Mouse (Mus musculus): Measurements from ENCODE around the gene Tbxa2r. TPM values are rescaled to one million over a fixed set of nuclear protein-coding genes. Genes with fewer than 3 reads are reported as not detected.

Gene Tbxa2r
- total and polyA plus RNA-seq, 3 experiments, result 0.12 to 0.30 (median 0.13) TPM

GRCm38 (mm10) chr10:81342686-81343505, 14.4 kb downstream of the Tbxa2r start, which contains the start of gene Gipc3:
TSS of gene Gipc3 (minus strand) at chr10:81343266.
- Histone ChIP-seq H3K27ac (ENCODE audit: insufficient read depth, low read depth) (no peak within 1 kb of the TSS), H3K4me2 (ENCODE audit: insufficient read depth, low read depth, poor library complexity, severe bottlenecking) (peak within 1 kb of the TSS; percentile 98), H3K9ac (ENCODE audit: insufficient read depth, low read depth) (peak within 1 kb of the TSS; percentile 34), H3K4me1 (ENCODE audit: control insufficient read depth in 1 of 2, insufficient read depth in 2 of 2) (peaks cover 0 to 25% of the 10 kb centered on the region in 2 experiments; a peak in 2 of 4 replicates), H3K36me3 (replicated peaks in 1 of 2; ENCODE audit: control insufficient read depth in 1 of 2, insufficient read depth in 1 of 2, low read length in 1 of 2) (peaks cover 16 to 27% of the 10 kb centered on the region in 2 experiments), H3K4me3 (replicated peaks in 1 of 3; ENCODE audit: low read depth in 2 of 3, low read length in 2 of 3, poor library complexity in 1 of 3) (peak within 1 kb of the TSS; percentile 15 to 55 (median 41)), H3K9me3 (replicated peaks; ENCODE audit: low read length) (no peaks in the 10 kb centered on the region), H3K27me3 (replicated peaks) (peaks cover 24% of the 10 kb centered on the region), H3K79me2 (replicated peaks; ENCODE audit: control insufficient read depth, extremely low read depth, insufficient read depth, poor library complexity, severe bottlenecking) (no peaks in the 10 kb centered on the region)
- TF ChIP-seq ETS1 (conservative IDR thresholded peaks at IDR 0.05; ENCODE audit: low read depth, low read length), result 0 out of 2 replicates have a peak, but pooled peaks have one; percentile 14
- TF ChIP-seq MAFK (IDR thresholded peaks at IDR 0.05; ENCODE audit: insufficient replicate concordance, low read length), result no peak
- TF ChIP-seq USF2 (conservative IDR thresholded peaks at IDR 0.05; ENCODE audit: low read depth, low read length), result no peak
- no peak for TF ChIP-seq EP300 (IDR thresholded peaks at IDR 0.05; ENCODE audit: low read length)
- no peak for TF ChIP-seq MXI1 (IDR thresholded peaks at IDR 0.05; ENCODE audit: low read depth, low read length)
- TF ChIP-seq ZNF384 (IDR thresholded peaks at IDR 0.05; ENCODE audit: low read depth, low read length), result no peak
- peak; percentile 25; the same call in 1 of the 2 replicates for TF ChIP-seq MAZ (IDR thresholded peaks at IDR 0.05; ENCODE audit: low read depth, low read length)
- TF ChIP-seq POLR2A (IDR thresholded peaks at IDR 0.05; ENCODE audit: low read depth, low read length), result no peak
- TF ChIP-seq HCFC1 (IDR thresholded peaks at IDR 0.05; ENCODE audit: low read depth, low read length), result no peak; the same call in 1 of the 2 replicates
- peak; percentile 51; the same call in 1 of the 2 replicates for TF ChIP-seq TCF12 (IDR thresholded peaks at IDR 0.05; ENCODE audit: low read depth, low read length)
- TF ChIP-seq CHD2 (IDR thresholded peaks at IDR 0.05; ENCODE audit: low read length), result no peak
- no peak for TF ChIP-seq NRF1 (IDR thresholded peaks at IDR 0.05; ENCODE audit: low read depth, low read length)
- TF ChIP-seq MEF2A (IDR thresholded peaks at IDR 0.05; ENCODE audit: borderline replicate concordance, low read depth, low read length), result 0 out of 2 replicates have a peak, but pooled peaks have one; percentile 16
- TF ChIP-seq SIN3A (IDR thresholded peaks at IDR 0.05; ENCODE audit: low read length), result no peak
- TF ChIP-seq CHD1 (IDR thresholded peaks at IDR 0.05; ENCODE audit: low read depth, low read length), result no peak
- no peak for TF ChIP-seq CTCF (conservative IDR thresholded peaks at IDR 0.05 in 1 of 2, IDR thresholded peaks at IDR 0.05 in 1 of 2; ENCODE audit: low read depth in 2 of 2, low read length in 2 of 2)
- peak; percentile 94 for TF ChIP-seq UBTF (IDR thresholded peaks at IDR 0.05; ENCODE audit: low read depth, low read length)
- TF ChIP-seq SMC3 (IDR thresholded peaks at IDR 0.05; ENCODE audit: low read depth, low read length), result no peak
- TF ChIP-seq JUN (IDR thresholded peaks at IDR 0.05; ENCODE audit: insufficient read depth, low read depth, low read length), result no peak
- TF ChIP-seq PAX5 (IDR thresholded peaks at IDR 0.05; ENCODE audit: low read length), result no peak
- no peak for TF ChIP-seq KAT2A (IDR thresholded peaks at IDR 0.05; ENCODE audit: insufficient replicate concordance, low read length)
- no peak for TF ChIP-seq RAD21 (IDR thresholded peaks at IDR 0.05; ENCODE audit: low read depth, low read length)
- TF ChIP-seq ZKSCAN1 (IDR thresholded peaks at IDR 0.05; ENCODE audit: borderline replicate concordance, low read depth, low read length), result no peak
- no peak for TF ChIP-seq USF1 (IDR thresholded peaks at IDR 0.05; ENCODE audit: low read depth, low read length)
- TF ChIP-seq ELF1 (IDR thresholded peaks at IDR 0.05; ENCODE audit: low read depth, low read length), result 0 out of 2 replicates have a peak, but pooled peaks have one; percentile 12
- no peak for TF ChIP-seq ZMIZ1 (IDR thresholded peaks at IDR 0.05; ENCODE audit: low read depth, low read length)
- no peak for TF ChIP-seq ZC3H11A (IDR thresholded peaks at IDR 0.05; ENCODE audit: low read depth, low read length)
- no peak for TF ChIP-seq MYC (IDR thresholded peaks at IDR 0.05; ENCODE audit: low read depth, low read length)
- TF ChIP-seq BHLHE40 (IDR thresholded peaks at IDR 0.05; ENCODE audit: low read depth, low read length), result no peak
- no peak for TF ChIP-seq GABPA (IDR thresholded peaks at IDR 0.05; ENCODE audit: insufficient replicate concordance, low read depth, low read length)
- TF ChIP-seq POLR2AphosphoS2 (IDR thresholded peaks at IDR 0.05; ENCODE audit: low read depth, low read length), result no peak
- no peak for TF ChIP-seq JUND (conservative IDR thresholded peaks at IDR 0.05; ENCODE audit: low read depth, low read length)
- peak; percentile 46; the same call in 1 of the 2 replicates for TF ChIP-seq IRF4 (IDR thresholded peaks at IDR 0.05; ENCODE audit: low read depth, low read length)
- TF ChIP-seq TBP (conservative IDR thresholded peaks at IDR 0.05; ENCODE audit: low read depth, low read length), result no peak
- no peak for TF ChIP-seq NELFE (IDR thresholded peaks at IDR 0.05; ENCODE audit: low read depth, low read length)
- TF ChIP-seq MAX (IDR thresholded peaks at IDR 0.05; ENCODE audit: low read length), result no peak
- TF ChIP-seq E2F4 (IDR thresholded peaks at IDR 0.05; ENCODE audit: insufficient replicate concordance, low read depth, low read length), result no peak
- TF ChIP-seq RCOR1 (conservative IDR thresholded peaks at IDR 0.05; ENCODE audit: low read depth, low read length), result no peak
- in situ Hi-C loops (cut with MboI; ENCODE audit: low pct_ligation_motif_present, low pct_unique_long_range_greater_than_20kb, low sequenced_read_pairs), result loop anchor here (5.0 kb wide), 1 partner anchor 51 kb away; the partner anchor contains the start of genes Pip5k1c and Tjp3
- no peak for DNase-seq (ENCODE audit: extremely low read depth)
- dilution Hi-C loops (cut with MboI; ENCODE audit: extremely low pct_ligation_motif_present, extremely low pct_unique_long_range_greater_than_20kb, low sequenced_read_pairs), result no loop called here
